Mouse (Mus musculus): Measurements from ENCODE around the gene Gm4792. TPM values are rescaled to one million over a fixed set of nuclear protein-coding genes. Genes with fewer than 3 reads are reported as not detected.

The Gm4792 gene
- not detected for total RNA-seq (2021)
- long read RNA-seq, experiment 1 = 0 reads
- long read RNA-seq, experiment 2 = 0 reads

DNA sequence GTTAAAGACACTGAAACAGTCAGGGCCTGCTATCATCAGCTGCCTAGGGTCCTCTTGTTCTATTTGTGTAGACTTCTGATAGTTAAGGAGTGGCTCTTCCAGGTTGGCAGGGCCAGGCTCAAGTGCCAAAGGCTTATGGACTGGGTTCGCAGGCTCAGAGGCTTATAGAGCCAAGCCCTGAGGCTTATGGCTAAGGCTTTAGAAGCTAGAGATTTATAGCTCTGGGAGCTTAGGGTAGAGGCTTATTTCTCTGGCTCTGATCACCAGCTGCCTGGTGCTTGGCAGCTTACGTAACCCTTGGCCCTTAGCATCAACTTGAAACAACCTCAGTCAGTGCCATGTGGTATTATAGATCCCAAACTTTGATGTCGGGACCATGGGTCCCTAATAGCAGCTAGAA lies at the start of gene Gm4792:
TSS of gene Gm4792 (minus strand) at position 233 of the 400 bp plus-strand sequence.
- DNase-seq = no peak
- intact Hi-C loops (cut with DNase I; ENCODE audit: low total_unique reads) = no loop called here

DNA sequence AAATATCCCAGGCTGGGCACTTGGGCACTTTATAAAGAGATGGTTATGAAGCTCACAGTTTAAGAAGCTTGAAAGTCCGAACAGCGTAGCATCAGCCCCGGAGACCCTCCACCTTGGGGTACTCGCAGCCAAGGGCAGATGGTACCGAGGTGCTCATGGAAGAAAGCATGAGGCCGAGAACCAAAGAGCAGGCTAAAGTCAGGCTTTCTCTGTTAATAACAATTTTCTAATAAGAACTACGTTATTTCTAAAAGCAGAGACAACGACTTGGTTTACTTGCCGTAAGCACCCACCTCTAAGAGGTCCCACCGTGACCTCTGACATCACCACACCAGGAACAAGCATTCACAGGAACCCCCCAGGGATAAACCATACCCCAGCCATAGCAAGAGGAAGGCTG lies 49.5 kb upstream of the Gm4792 start:
- DNase-seq = no peak
- intact Hi-C loops (cut with DNase I; ENCODE audit: low total_unique reads) = no loop called here

DNA sequence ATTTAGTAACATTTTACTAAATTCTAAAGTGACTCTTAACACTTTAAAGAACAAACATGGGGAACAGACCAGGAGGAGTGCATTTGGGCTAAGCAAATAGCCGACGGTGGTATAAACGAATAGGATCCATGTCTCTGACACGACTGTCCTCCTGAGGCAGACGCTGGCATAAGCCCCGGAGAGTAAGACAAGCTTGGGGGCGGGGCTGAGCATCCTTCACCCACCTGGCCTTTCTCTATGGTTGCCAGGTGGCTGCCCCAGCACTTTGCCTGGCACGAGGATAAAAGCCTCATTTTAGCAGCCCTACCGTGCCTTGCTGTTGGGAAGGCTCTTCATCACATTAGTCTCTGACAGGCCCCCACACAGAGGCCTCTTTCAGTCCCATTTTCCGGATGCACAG lies 48.8 kb upstream of the Gm4792 start:
- DNase-seq = no peak
- intact Hi-C loops (cut with DNase I; ENCODE audit: low total_unique reads) = no loop called here

DNA sequence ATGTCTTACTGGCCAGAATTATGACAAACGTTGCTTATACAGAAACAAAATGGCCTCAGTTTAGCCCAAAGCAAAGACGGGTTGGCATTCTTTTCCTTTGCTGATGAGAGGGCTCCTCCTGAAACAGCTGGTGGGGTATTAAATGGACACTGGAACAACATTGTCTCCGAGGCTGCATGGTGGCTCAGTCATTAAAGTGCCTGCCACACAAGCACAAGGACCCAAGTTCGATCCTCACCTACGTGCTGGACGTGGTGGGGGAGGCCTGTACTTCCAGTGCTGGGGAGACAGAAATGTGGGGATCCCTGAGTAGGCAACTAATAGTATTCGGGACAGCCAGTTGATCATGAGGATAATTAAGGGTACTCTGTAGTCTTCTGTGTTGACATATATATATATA lies 48.1 kb upstream of the Gm4792 start:
- no peak for DNase-seq
- intact Hi-C loops (cut with DNase I; ENCODE audit: low total_unique reads) = no loop called here

DNA sequence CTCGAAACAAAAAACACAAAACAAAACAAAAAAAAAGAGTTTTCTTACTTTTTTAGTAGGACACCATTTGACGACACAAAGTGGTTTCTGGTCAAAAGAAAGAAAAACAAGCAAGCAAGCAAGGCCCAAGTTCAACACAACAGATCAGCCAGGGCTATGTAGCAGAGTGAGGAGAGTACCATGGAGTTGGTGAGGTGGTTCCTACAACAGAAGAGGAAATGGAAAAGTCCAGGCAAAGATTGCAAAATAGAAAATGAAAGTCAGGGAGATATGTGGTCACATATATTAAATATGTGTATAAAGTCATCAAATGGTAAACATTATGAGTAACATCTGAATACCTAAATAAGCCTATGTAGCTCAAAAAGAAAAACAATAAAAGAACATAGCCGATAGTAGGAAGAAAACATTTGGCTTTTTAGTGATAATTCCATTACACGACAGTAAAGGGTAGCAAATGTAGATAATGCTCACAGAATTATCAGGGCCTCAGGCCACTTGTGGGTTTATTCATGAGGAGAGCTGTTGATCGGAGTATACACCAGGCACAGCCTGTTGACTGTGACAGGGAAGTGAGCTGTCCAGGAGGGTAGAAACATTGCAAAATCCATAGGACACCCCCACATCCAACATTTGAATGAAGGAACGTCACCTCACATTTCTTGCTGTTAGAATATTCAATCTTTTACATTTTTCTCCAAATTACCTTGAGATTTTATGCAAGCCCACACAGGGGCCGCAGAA lies 47.2 kb upstream of the Gm4792 start:
- DNase-seq = no peak
- intact Hi-C loops (cut with DNase I; ENCODE audit: low total_unique reads) = no loop called here

- intact Hi-C loops (cut with DNase I; ENCODE audit: low total_unique reads) = no loop called here
- no peak for DNase-seq
Observed at GRCm38 (mm10) chr10:94344631-94345417, 46.3 kb upstream of the Gm4792 start.

GRCm38 (mm10) chr10:94343581-94343980 lies 45.1 kb upstream of the Gm4792 start:
- intact Hi-C loops (cut with DNase I; ENCODE audit: low total_unique reads) = no loop called here
- DNase-seq = no peak

GRCm38 (mm10) chr10:94342256-94342655 lies 43.8 kb upstream of the Gm4792 start:
- no peak for DNase-seq
- intact Hi-C loops (cut with DNase I; ENCODE audit: low total_unique reads) = no loop called here

DNA sequence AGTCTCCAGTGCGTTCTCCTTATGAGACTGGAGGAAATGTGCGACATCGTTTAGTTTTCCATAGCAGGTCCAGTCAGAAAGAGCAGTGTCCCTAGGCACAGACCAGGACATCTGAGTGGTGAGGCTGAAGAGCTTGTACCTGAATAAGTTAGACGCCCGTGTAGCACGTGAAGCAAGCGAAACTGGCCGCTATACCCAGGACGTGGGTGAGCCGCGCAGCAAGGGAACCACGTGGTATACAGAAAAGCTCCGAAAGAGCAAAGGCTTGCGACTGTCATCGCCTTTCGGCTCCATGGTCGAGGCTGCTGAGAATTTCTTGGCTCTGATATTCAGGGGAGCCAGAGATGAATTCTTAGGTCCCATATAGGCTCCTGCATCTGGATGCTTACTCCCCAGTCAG lies 43.0 kb upstream of the Gm4792 start:
- intact Hi-C loops (cut with DNase I; ENCODE audit: low total_unique reads) = no loop called here
- DNase-seq = no peak

DNA sequence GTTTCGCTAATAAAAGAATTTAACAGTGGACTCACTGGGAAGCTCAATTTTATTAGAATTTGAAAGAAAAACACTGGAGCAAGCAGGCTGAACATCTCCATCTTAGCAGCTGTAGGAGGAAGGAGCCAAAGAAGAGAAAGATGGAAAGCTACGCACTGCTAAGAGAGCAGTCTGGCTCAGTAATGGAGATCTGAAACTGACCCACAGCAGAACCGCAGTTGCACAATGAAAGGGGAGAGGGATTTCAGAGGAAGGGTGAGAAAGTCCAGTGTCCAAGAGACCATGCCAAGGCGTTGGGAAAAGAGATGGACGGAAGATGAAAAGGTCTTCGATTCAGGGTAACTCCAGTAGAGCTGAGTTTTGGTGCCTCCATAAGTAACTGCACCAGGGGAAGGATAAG lies 37.6 kb upstream of the Gm4792 start:
- intact Hi-C loops (cut with DNase I; ENCODE audit: low total_unique reads) = no loop called here
- DNase-seq = no peak

- intact Hi-C loops (cut with DNase I; ENCODE audit: low total_unique reads) = no loop called here
- DNase-seq = no peak
Observed at GRCm38 (mm10) chr10:94335047-94335446, 36.5 kb upstream of the Gm4792 start.

DNA sequence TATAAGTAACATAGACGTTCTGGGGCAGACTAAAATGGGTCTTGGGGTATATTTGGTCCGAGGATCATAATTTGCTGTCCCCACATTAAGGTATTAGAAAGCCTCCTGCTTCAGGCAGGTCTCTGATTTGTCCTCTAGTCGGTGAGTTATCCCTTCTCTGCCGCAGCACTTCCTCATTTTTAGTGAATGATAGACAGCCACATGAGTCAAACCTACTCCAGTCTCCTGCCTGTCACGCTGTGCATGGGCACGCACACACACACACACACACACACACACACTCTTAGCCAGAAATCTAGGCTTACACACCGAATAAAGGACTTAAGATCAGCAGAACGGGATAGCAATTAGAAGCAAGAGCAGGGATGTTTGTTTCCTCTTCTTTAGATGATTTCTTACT lies 34.8 kb upstream of the Gm4792 start:
- DNase-seq = no peak

DNA sequence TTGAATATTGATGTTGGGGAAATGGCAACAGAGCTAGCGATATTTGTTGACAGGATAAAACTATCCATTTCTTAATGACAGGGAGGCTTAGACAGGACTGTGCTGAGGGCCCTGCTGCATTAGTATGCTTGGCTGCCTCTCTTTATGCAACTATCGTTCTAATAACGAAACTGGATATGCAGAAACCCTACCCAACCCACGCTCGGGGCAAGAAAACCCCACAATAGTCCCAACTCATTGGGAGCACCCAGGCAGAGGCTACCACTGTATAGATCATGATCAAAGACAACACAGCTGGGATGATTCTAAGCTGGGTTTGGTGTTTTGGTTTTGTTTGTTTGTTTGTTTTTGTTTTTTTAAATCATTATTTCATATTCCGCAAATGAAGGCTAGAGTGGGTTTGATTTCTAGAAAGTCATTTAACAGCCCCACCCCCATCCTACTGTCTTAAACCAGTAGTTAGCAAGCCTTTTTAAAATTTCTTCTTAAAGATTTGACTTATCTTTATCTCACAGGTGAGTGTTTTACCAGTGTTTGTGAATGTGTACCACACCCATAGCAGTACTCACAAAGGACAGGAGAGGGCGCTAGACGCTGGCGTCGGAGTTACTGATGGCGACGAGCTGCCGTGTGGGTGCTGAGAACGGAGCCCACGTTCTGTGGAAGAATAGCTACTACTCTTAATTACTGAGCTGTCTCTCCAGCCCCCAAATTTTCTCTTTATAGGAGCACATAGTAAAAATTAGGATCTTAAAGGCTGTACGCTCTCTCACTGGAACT lies 34.0 kb upstream of the Gm4792 start:
- intact Hi-C loops (cut with DNase I; ENCODE audit: low total_unique reads) = no loop called here
- no peak for DNase-seq

More for the DNA sequence above, 34.8 kb upstream of the Gm4792 start:
- intact Hi-C loops (cut with DNase I; ENCODE audit: low total_unique reads) = no loop called here

GRCm38 (mm10) chr10:94329962-94330361 lies 31.5 kb upstream of the Gm4792 start:
- intact Hi-C loops (cut with DNase I; ENCODE audit: low total_unique reads) = no loop called here

DNA sequence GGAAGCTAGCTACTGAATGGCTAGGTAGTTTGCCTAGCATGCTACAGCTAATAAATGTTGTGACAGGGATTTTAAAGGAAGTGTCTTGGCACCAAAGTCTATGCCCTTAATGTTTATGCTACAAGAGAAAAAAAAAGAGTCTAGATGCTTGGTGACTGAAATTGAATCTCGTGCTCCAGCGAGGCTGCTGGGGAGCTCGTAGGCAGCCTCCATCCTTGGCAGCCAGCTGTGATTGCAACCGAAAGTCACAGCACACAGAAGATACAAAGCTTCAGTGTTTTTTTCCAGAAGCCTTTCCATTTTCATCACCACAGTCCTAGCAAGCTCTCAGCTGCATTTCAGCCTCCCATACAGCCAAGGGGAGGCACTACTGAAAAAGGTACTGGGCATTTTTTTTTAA lies 20.1 kb upstream of the Gm4792 start:
- DNase-seq = no peak
- intact Hi-C loops (cut with DNase I; ENCODE audit: low total_unique reads) = no loop called here

More at GRCm38 (mm10) chr10:94329962-94330361, 31.5 kb upstream of the Gm4792 start:
- DNase-seq = no peak

- DNase-seq = no peak
- intact Hi-C loops (cut with DNase I; ENCODE audit: low total_unique reads) = no loop called here
Observed at GRCm38 (mm10) chr10:94313146-94313545, 14.6 kb upstream of the Gm4792 start.

GRCm38 (mm10) chr10:94312007-94312715 lies 13.7 kb upstream of the Gm4792 start:
- intact Hi-C loops (cut with DNase I; ENCODE audit: low total_unique reads) = no loop called here
- DNase-seq = peak; percentile 19

DNA sequence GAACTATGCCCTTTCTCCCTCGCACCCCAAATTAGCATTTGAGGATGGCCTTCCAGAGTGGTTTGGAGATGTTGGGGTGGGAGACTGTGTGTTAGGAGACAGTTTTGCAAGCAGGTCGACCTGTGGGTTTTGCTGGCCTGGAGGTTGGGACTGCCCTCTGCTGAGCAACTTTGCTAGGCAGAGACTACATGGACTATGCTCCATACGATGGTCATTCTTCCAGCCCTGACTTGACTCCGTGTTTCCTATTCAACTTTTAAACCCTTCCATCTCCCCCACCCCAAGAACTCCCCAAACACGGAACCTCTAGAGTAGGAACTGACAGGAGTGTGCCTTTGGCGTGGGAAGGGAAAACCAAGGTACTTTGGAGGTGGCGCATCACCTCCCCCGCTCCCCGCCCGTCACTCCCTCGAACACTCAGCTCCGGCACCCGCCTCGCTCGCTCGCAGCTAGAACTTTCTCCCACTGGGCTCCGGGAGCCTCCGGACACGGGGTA lies 13.1 kb upstream of the Gm4792 start, which contains the start of gene Tmcc3:
TSS of gene Tmcc3 (plus strand) at position 439 of the 496 bp plus-strand sequence.
- no peak for DNase-seq
- intact Hi-C loops (cut with DNase I; ENCODE audit: low total_unique reads) = no loop called here

DNA sequence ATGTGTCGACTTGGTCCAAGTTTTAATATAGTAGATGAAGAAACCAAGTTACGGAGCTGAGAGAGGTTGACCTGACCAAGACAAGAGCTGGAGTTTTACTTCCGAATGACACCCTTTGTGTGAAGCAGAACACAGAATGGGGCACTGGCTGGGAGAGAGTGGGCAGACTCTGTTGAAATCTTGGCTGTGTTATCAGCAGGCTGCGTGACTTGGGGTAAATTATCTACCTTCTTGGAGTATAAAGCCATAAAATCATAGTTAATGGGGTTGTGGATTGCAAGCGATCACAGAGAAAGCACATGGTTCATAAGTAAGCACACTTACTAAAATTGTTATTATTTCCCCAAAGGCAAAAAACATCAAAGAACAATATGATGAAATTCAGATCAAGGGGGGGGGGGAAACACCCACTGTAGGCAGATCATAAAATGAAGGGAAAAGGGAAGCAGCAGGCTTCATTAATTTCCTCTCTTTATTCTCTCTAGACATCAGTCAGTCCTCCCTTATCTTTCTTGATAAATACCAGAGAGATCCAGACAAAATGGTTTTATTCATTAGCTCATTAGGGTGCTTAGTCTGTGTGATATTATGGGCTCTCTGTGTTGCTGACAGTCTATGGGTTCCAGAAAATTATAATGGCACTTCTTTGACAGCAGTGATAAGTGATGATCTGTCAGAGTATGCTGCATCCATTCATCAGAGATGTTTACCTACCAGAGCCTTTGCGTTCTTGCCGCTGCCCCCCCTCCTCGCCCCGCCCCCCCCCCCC lies 12.2 kb upstream of the Gm4792 start:
- DNase-seq = no peak
- intact Hi-C loops (cut with DNase I; ENCODE audit: low total_unique reads) = no loop called here
